Mouse (Mus musculus): ENCODE measurements around the gene Fahd2a.

DNA sequence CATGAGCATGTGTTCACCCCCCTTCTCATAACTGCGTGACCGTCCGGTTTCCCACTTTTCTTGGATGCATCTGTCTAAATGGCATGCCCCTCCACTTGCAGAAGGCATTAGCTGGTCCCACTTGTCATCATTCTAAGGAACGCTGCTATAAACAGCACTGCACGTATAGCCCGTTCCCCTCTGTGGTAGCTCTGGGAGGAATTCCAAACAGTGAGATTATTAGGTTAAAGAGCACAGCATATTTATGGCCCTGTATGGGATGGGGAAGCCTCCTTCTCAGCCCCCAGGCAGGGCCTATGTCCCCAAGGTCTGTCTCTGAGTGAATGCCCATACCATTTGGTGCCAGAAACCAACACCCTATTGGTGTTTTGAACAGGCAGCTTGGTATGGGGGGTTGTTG is 33.2 kb downstream of the Fahd2a start:
- TF ChIP-seq POLR2A (IDR thresholded peaks at IDR 0.05; ENCODE audit: insufficient read length, low read depth) (no peak), USF1 (IDR thresholded peaks at IDR 0.05; ENCODE audit: low read depth) (no peak), POLR2AphosphoS2 (IDR thresholded peaks at IDR 0.05; ENCODE audit: insufficient read length, low read depth) (no peak), MYOD1 (IDR thresholded peaks at IDR 0.05; ENCODE audit: control insufficient read depth in 1 of 3, insufficient read length in 2 of 3, low read depth in 2 of 3) (no peak), TCF3 (IDR thresholded peaks at IDR 0.05; ENCODE audit: insufficient read length, low read depth) (no peak), MAX (IDR thresholded peaks at IDR 0.05; ENCODE audit: low read depth) (no peak)

All from myocyte (in vitro differentiated cells).